Mouse (Mus musculus): ENCODE data around the gene Kcnq1.
A peak's percentile ranks its signal among the peaks of the same experiment; 100 is the strongest.

DNA sequence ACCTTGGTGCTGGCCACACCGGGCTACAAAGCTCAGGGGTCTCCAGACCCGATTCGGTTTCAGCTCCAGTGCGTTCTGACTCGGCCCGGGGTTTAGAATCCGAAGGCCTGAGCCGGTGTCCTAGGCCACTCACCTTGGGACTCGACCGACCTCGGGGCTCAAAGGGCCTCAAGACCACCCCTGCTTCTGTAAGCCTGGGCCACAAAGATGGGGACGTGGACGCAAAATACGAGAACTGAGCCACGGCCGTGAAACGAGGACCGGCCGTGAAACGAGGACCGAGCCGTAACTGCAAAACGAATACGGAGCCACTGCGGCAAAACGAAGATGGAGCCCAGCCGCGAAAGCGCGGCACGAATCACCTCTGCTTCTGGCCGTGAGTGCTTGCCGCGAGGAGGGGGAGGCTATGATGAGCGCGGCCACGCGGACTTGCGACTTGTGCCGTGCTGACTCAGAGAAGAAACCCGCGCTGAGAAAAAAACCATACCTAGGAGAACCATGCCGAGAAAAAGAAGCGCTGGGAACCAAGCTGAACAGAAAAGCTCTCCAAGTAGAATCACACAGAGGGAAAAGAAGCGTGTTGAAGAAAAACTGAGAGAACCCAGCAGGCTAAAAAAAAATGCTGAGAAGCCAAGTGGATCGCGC is 189.3 kb downstream of the Kcnq1 start:
- TF ChIP-seq MAFK (IDR thresholded peaks at IDR 0.05; ENCODE audit: insufficient read depth, low read depth, low read length) (0 out of 2 replicates have a peak, but pooled peaks have one; percentile 12), HCFC1 (IDR thresholded peaks at IDR 0.05; ENCODE audit: borderline replicate concordance, insufficient read depth, low read length) (no peak), ZNF384 (IDR thresholded peaks at IDR 0.05; ENCODE audit: low read depth, low read length) (no peak), CHD2 (IDR thresholded peaks at IDR 0.05; ENCODE audit: low read depth, low read length) (no peak), ZC3H11A (IDR thresholded peaks at IDR 0.05; ENCODE audit: borderline replicate concordance, low read depth, low read length) (no peak)

All from ES-E14 (cell line).